ENCODE assay signal across 8 mouse cellular contexts in genomic region chr1:79439609-79440308, GRCm38 (mm10). TPM values are rescaled to one million over a fixed set of nuclear protein-coding genes. Genes with fewer than 3 reads are reported as not detected.
DNase-seq lines count a peak whose midpoint lies in the region; ATAC-seq and TF ChIP-seq lines count a peak whose summit lies in the region.

Scg2 (minus strand) TSS chr1:79440120.

- H3K27ac ChIP-seq in liver, embryonic 12.5 days, result no peak within 1 kb of the TSS
- no peak within 1 kb of the TSS for H3K27ac ChIP-seq in intestine, postnatal 0 days (ENCODE audit: low read depth, low read length)
- H3K27ac ChIP-seq in midbrain, embryonic 11.5 days (ENCODE audit: low read depth, low read length), result no peak within 1 kb of the TSS

- H3K4me3 ChIP-seq in liver, embryonic 12.5 days, result no peak within 1 kb of the TSS
- no peak within 1 kb of the TSS for H3K4me3 ChIP-seq in intestine, postnatal 0 days (ENCODE audit: low read depth, low read length)
- no peak within 1 kb of the TSS for H3K4me3 ChIP-seq in midbrain, embryonic 11.5 days (ENCODE audit: low read depth, low read length)

- H3K27me3 ChIP-seq in liver, embryonic 12.5 days (replicated peaks), result no peaks in the 10 kb centered on the region
- H3K27me3 ChIP-seq in intestine, postnatal 0 days (replicated peaks; ENCODE audit: control insufficient read depth, insufficient read depth, low read length), result no peaks in the 10 kb centered on the region
- H3K27me3 ChIP-seq in midbrain, embryonic 11.5 days (ENCODE audit: control insufficient read depth, insufficient read depth, low read length), result no peaks in the 10 kb centered on the region

- H3K9ac ChIP-seq in liver, embryonic 12.5 days, result no peak within 1 kb of the TSS
- no peak within 1 kb of the TSS for H3K9ac ChIP-seq in intestine, postnatal 0 days (ENCODE audit: low read depth, low read length)
- no peak within 1 kb of the TSS for H3K9ac ChIP-seq in midbrain, embryonic 11.5 days (ENCODE audit: low read length)

- H3K9me3 ChIP-seq in liver, embryonic 12.5 days (replicated peaks), result no peaks in the 10 kb centered on the region
- H3K9me3 ChIP-seq in intestine, postnatal 0 days (ENCODE audit: control insufficient read depth), result no peaks in the 10 kb centered on the region
- H3K9me3 ChIP-seq in midbrain, embryonic 11.5 days (ENCODE audit: control insufficient read depth, low read length), result no peaks in the 10 kb centered on the region

- TF ChIP-seq CTCF in intestine, postnatal 0 days (IDR thresholded peaks at IDR 0.05; ENCODE audit: low read depth), result peak; percentile 55

- no peaks in the 10 kb centered on the region for H3K36me3 ChIP-seq in liver, embryonic 12.5 days
- no peaks in the 10 kb centered on the region for H3K36me3 ChIP-seq in intestine, postnatal 0 days (ENCODE audit: control insufficient read depth, insufficient read depth)
- H3K36me3 ChIP-seq in midbrain, embryonic 11.5 days (ENCODE audit: control insufficient read depth, insufficient read depth, low read length), result no peaks in the 10 kb centered on the region

- intact Hi-C loops in left cerebral cortex, postnatal 10 days (cut with DNase I), result loop anchor here (5.0 to 10.0 kb wide), 3 partner anchors 185 to 712 kb away; no protein-coding TSS in a partner anchor

- peak; percentile 77 for DNase-seq in liver
- peak; percentile 84 for DNase-seq in embryo, embryonic 9.5 days (ENCODE audit: extremely low spot score)
- DNase-seq in heart, adult 18-20 months, result peak; percentile 43 to 66
- peak; percentile 84 to 90 for DNase-seq in left cerebral cortex, postnatal 10 days (ENCODE audit: extremely low spot score in 1 of 2, low spot score in 2 of 2)
- DNase-seq in midbrain, embryonic 11.5 days (ENCODE audit: low spot score, missing footprints), result peak; percentile 99
- DNase-seq in skeletal muscle tissue, adult 2 months (ENCODE audit: low read depth, low spot score), result peak; percentile 5

- no peak for ATAC-seq in liver, embryonic 12.5 days
- ATAC-seq in intestine, postnatal 0 days, result 0 out of 2 replicates have a peak, but pooled peaks have one; percentile 68
- peak; percentile 99 for ATAC-seq in midbrain, embryonic 11.5 days (ENCODE audit: low FRiP score)

- WGBS in liver, embryonic 12.5 days (ENCODE audit: insufficient replicate concordance), result 14% methylated on average over 22 of the region's 22 CpGs
- WGBS in intestine, postnatal 0 days, result 13% methylated on average over 22 of the region's 22 CpGs
- 16% methylated on average over 22 of the region's 22 CpGs for WGBS in midbrain, embryonic 11.5 days

- no peaks in the 10 kb centered on the region for H3K4me1 ChIP-seq in liver, embryonic 12.5 days
- H3K4me1 ChIP-seq in intestine, postnatal 0 days (replicated peaks; ENCODE audit: control insufficient read depth, insufficient read depth, low read length), result no peaks in the 10 kb centered on the region
- H3K4me1 ChIP-seq in midbrain, embryonic 11.5 days (ENCODE audit: control insufficient read depth, insufficient read depth, low read length), result no peaks in the 10 kb centered on the region

- no peak within 1 kb of the TSS for H3K4me2 ChIP-seq in liver, embryonic 12.5 days
- H3K4me2 ChIP-seq in intestine, postnatal 0 days (replicated peaks; ENCODE audit: low read depth), result no peak within 1 kb of the TSS
- peak within 1 kb of the TSS; percentile 37 for H3K4me2 ChIP-seq in midbrain, embryonic 11.5 days

RNA-seq across cellular contexts. Expression of gene Scg2, which starts in this region (rescaled TPM):
- not detected in 2 replicates for polyA plus RNA-seq in liver, embryonic 12.5 days (2016; fragmentation: Nextera tagmentation; extraction: Ambion mirVana)
- total RNA-seq in heart, adult 18-20 months (2021), result not detected
- 17.4 and 18.6 TPM in 2 replicates for polyA plus RNA-seq in intestine, postnatal 0 days (2015; fragmentation: Nextera tagmentation; extraction: Ambion mirVana)
- 100 to 1,000 TPM; 132 to 138 TPM for total RNA-seq in left cerebral cortex, postnatal 10 days (2021)
- 10.8 and 11.6 TPM in 2 replicates for polyA plus RNA-seq in midbrain, embryonic 11.5 days (2014; fragmentation: Nextera tagmentation; extraction: Ambion mirVana)

Comparison
In these comparisons a context has a peak if more than half of its experiments do, and no peak if none do; other contexts are left out.
1. RNA of gene Scg2 (total RNA-seq): 132 to 138 TPM in left cerebral cortex, postnatal 10 days; not detected in heart, adult 18-20 months; every median in the first group is over 100 times any median in the second.
2. RNA of gene Scg2 (polyA plus RNA-seq): 17.4 to 18.6 TPM in intestine, postnatal 0 days and 10.8 to 11.6 TPM in midbrain, embryonic 11.5 days; not detected in liver, embryonic 12.5 days; every median in the first group is over 10 times any median in the second.
3. Peak in DNase-seq in heart, adult 18-20 months; RNA of the gene not detected or under 1 TPM.
4. DNase-seq: peak in every context shown above with its lines; median percentile 99 in midbrain, embryonic 11.5 days; 87 in left cerebral cortex, postnatal 10 days; 84 in embryo, embryonic 9.5 days; 77 in liver; 54 in heart, adult 18-20 months; 5 in skeletal muscle tissue, adult 2 months.